Mouse (Mus musculus) erythroblast, embryonic 14.5 days (primary cell): ENCODE measurements around the gene Gm49661.

Experiments used
- GATA1 ChIP-seq: IDR thresholded peaks from 2 replicates; pipeline ENCODE4 v1.6.1; 2012; ENCODE audit warnings: low read length, inconsistent platforms, mixed read lengths
- TAL1 ChIP-seq: IDR thresholded peaks from 3 replicates; pipeline ENCODE4 v1.6.1; 2012; ENCODE audit warnings: low read length, inconsistent platforms, mixed read lengths

DNA sequence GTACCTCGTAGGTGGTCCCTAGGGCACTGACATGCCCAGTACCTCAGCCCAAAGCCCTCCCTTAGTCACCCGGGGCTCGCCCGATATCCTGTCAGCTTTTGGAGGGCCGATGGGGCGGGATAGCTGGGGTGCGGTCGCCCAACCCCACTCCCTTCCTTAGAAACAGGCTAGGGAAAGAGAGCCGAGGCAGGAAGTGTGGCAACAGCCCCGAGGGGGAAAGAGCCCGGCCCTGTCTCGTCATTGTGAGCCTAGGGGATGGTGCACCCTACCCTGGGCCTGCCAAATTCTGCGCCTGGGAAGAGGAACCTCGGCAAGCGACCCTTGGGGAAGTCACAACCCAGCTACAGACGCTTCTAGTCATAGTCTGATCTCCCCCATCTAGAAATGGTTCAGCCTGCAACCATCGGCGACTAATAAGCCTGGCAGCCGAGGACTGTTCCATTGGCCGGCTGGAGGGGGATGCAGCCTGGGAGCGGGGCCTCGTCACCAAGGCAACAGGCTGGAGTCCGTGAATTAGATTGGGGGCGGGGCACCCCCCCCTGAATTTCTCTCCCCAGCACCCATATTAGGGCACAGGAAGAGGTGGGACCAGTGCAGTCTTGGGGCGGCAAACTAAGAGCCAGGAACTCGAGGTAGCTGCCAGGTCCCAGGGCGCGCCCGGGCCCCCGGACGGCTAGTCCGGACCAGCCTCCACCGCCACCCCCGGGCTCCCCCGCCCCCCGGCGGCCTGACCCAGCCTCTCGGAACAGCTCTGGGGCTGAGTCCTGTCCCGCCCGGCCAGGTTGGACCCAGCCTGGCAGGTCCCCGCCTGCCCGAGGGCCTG is 10.6 kb upstream of the Gm49661 start:
- TF ChIP-seq GATA1 (no peak), TAL1 (no peak)
